Mouse (Mus musculus) testis, adult 2 months (tissue): Measurements from ENCODE around the gene Gm38392. TPM values are rescaled to one million over a fixed set of nuclear protein-coding genes. Genes with fewer than 3 reads are reported as not detected.

Experiments used
- H3K27ac ChIP-seq: fragments of 200-500 bp; 2 replicates; pipeline ENCODE4 v1.5.1; 2012; ENCODE audit warnings: low read depth, low read length; ENCODE audit not compliant: control insufficient read depth, insufficient read depth
- H3K27me3 ChIP-seq: fragments of 200-500 bp; 2 replicates; pipeline ENCODE4 v1.6.1; 2012; ENCODE audit warnings: mild to moderate bottlenecking, low read length, moderate library complexity; ENCODE audit not compliant: control insufficient read depth, insufficient read depth
- H3K36me3 ChIP-seq: fragments of 200-500 bp; 2 replicates; pipeline ENCODE4 v1.6.1; 2012; ENCODE audit warnings: mild to moderate bottlenecking, low read length; ENCODE audit not compliant: control insufficient read depth, insufficient read depth
- H3K4me1 ChIP-seq: fragments of 200-500 bp; 2 replicates; pipeline ENCODE4 v1.6.1; 2012; ENCODE audit warnings: low read length; ENCODE audit not compliant: control insufficient read depth, insufficient read depth
- H3K4me3 ChIP-seq: fragments of 200-500 bp; 2 replicates; pipeline ENCODE4 v1.5.1; 2012; ENCODE audit warnings: low read depth, mild to moderate bottlenecking, low read length, moderate library complexity, mixed read lengths; ENCODE audit not compliant: control insufficient read depth
- CTCF ChIP-seq: fragments of 200-500 bp; IDR thresholded peaks from 2 replicates; pipeline ENCODE4 v1.5.1; 2012; ENCODE audit warnings: low read depth, mild to moderate bottlenecking, inconsistent platforms, low read length, moderate library complexity; ENCODE audit not compliant: control insufficient read depth, insufficient read depth, insufficient replicate concordance
- POLR2A ChIP-seq: fragments of 200-500 bp; IDR thresholded peaks from 2 replicates; pipeline ENCODE4 v1.6.1; 2012; ENCODE audit warnings: low read depth, mild to moderate bottlenecking, inconsistent platforms, low read length, moderate library complexity; ENCODE audit not compliant: control insufficient read depth
- polyA plus RNA-seq: library from polyadenylated mRNA; depleted of rRNA; stranded (reverse); fragments of >200 nt; gene quantifications from 2 replicates; pipeline ENCODE4 v1.2.3, GENCODE M21; 2012

Gene Gm38392
- polyA plus RNA-seq, 1 experiment: 2.8 TPM

DNA sequence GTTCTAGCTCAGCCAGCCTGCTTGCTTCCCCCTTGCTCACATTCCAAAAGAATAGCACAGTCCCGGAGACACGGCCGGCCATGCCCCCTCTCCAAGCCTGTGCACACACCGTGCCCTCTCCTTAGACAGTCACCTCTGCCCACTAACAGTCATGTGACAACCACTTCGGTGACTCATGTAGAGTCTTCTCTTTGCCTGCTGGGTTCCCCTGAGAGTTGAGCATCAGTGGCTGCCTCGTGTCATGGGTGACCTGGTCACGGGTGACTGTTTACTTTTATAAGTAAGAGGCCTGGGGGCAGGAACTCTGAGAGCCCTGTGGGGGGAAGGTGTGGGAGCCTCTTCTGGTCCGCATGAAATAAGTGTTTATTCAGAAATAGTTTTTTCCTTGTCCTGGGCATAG, 53.0 kb downstream of the Gm38392 start:
- Histone ChIP-seq H3K27ac (no peak overlapping the region), H3K4me3 (no peak overlapping the region), H3K36me3 (no peaks in the 10 kb centered on the region), H3K4me1 (no peaks in the 10 kb centered on the region; the same call in 1 of the 2 replicates), H3K27me3 (no peaks in the 10 kb centered on the region)
- TF ChIP-seq CTCF: no peak
- TF ChIP-seq POLR2A: no peak

DNA sequence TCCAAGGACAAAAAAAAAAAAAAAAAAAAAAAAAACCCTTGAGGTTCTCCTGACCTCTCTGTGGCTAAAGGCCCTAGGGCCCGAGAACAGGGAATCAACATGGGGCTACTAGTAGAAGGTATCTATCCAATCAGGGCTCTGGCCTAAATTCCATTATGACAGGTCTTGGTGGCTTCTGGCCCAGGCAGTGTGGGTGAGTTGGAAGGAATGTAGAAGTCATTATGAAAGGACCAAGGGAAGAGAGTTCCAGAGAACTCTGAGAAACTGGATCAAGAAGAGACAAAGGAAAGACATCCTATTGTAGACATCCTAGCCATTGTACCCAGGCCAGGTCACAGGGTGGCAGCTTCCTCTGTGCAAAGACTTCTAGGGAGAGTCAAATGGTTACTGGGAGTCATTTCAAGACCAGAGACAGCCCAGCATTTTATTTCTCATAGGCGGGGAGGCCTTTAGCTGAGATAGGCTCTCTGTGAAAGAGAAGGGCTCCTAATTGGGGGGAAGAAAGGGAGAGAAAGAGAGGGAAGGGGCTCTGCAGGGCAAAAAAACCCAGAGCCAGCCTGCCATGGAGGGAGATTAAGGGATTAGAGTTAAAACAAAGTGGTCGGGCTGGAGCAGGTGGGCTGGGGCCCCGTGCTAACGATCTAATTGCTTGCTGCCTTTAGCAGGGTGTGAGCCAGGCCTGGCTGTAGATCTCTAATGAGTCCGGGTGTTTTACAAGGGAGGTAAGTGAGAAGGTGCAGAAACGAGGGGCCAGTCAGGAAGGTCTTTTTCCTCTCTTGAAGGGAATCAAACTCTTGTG, 54.0 kb downstream of the Gm38392 start:
- Histone ChIP-seq H3K4me1 (no peaks in the 10 kb centered on the region; the same call in 1 of the 2 replicates), H3K27ac (no peak overlapping the region)

DNA sequence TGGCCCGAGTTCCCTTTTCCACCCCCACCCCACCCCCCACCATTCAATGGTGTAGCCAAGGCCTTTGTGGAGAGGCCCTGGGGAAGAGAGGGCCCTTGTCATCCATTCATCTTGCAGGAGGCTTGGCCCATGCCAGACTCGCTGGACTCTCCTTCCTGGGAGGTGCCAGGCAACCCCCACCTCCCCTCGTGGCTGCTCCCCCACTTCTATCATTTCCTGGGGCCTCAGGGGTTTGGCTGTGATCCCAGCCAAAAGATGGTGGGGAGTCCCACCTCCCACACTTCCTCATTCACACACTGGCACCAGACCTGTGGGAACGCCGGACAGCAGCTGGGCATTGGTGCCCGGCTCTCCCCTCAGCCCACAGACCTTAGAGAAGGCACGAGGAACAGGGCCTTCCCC, 54.7 kb downstream of the Gm38392 start:
- Histone ChIP-seq H3K27ac (no peak overlapping the region), H3K27me3 (no peaks in the 10 kb centered on the region), H3K4me3 (no peak overlapping the region), H3K4me1 (no peaks in the 10 kb centered on the region; the same call in 1 of the 2 replicates), H3K36me3 (no peaks in the 10 kb centered on the region)
- TF ChIP-seq CTCF: no peak
- no peak for TF ChIP-seq POLR2A

More for the DNA sequence above, 54.0 kb downstream of the Gm38392 start:
- H3K36me3 ChIP-seq: no peaks in the 10 kb centered on the region
- H3K4me3 ChIP-seq: no peak overlapping the region
- no peaks in the 10 kb centered on the region for H3K27me3 ChIP-seq
- TF ChIP-seq CTCF (no peak), POLR2A (no peak)

DNA sequence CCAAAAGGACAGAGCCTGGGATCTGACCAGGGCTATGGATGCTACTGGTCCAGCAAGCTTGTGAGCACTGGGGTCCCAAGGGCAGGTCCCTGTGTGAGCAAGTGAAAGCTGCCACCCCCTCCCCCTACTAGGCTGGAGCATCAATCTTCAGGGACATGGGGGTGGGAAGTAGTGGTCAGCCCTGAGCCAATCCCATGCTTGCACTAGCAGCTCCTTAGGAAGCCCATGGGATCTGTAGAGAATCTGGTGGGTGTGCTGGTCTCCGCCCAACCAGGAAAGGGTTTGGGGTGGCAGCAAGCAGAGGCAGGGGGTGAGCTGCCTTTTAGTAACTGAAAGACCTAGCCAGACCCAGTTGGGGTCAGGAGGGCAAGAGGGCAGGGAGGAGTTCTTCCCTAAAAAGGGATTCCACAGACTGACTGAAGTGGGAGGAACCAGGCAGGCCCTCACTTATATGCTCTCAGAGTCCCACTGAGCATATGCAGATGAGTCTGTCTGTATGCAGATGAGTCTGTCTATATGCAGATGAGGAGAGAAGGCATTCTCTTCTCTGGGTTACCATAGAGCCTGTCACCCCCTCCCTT, 55.9 kb downstream of the Gm38392 start:
- H3K27me3 ChIP-seq: no peaks in the 10 kb centered on the region
- TF ChIP-seq CTCF (no peak), POLR2A (no peak)
- H3K36me3 ChIP-seq: no peaks in the 10 kb centered on the region
- no peaks in the 10 kb centered on the region; the same call in 1 of the 2 replicates for H3K4me1 ChIP-seq
- H3K4me3 ChIP-seq: no peak overlapping the region
- H3K27ac ChIP-seq: no peak overlapping the region

DNA sequence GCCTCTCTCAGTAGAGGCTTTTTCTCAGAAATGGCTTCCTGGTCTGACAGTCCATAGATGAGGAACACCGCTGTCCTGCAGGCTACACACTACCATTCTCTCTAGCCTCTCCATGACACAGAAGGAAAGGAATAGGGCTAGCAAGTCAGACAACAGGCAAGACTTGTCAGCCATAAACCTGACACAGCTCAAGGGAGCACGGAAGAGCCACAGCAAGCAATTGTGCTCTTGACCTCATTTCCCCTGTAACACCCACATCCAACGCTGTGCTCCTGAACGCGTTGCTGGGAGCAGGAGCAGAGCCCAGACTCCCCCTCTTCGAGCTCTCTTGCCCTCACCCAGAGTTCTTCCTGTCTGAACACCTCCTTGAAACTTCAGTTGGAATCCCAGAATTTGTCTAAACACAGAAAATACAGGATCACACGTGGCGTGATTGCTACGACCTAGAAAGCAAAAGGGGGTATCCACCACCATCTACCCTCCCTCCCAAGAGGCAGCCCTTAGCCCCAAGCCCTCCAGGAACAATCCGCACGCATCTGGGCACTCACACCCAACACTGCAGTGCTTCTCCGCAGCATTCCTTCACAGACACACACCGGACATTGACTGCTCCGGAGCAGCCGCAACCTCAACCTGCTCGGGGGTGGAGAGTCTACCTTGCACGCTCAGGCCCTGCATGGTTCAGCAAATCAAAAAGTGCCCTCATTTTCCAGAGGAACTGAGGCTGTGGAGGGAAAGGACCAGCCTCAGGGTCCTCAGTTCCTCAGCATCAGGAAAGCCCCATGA, 56.6 kb downstream of the Gm38392 start:
- Histone ChIP-seq H3K27me3 (no peaks in the 10 kb centered on the region), H3K4me3 (no peak overlapping the region), H3K27ac (no peak overlapping the region), H3K36me3 (no peaks in the 10 kb centered on the region), H3K4me1 (peaks cover 2% of the 10 kb centered on the region; the same call in 1 of the 2 replicates)
- TF ChIP-seq CTCF: no peak
- no peak for TF ChIP-seq POLR2A

DNA sequence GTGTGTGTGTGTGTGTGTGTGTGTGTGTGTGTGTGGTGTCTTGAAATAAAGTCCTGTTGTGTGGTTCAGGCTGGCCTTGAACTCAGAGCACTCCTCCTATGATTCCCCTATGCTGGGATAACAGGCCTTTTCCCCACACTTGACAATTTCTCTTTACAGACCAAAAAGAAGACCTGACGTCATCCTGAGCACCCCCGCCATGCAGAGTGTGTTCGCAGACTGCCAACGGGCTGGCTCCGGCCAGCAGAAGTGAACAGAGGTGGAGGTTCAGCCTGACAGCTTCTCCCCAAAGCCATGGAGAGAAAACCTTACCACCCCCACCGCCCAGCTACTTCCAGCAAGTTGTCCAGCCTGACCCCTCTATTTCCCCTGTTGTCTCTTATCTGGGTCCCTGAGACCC, 57.5 kb downstream of the Gm38392 start:
- no peaks in the 10 kb centered on the region for H3K27me3 ChIP-seq
- no peaks in the 10 kb centered on the region for H3K36me3 ChIP-seq
- no peak overlapping the region for H3K4me3 ChIP-seq
- H3K4me1 ChIP-seq: peaks cover 2% of the 10 kb centered on the region; the same call in 1 of the 2 replicates
- no peak overlapping the region for H3K27ac ChIP-seq
- TF ChIP-seq CTCF (no peak), POLR2A (no peak)

DNA sequence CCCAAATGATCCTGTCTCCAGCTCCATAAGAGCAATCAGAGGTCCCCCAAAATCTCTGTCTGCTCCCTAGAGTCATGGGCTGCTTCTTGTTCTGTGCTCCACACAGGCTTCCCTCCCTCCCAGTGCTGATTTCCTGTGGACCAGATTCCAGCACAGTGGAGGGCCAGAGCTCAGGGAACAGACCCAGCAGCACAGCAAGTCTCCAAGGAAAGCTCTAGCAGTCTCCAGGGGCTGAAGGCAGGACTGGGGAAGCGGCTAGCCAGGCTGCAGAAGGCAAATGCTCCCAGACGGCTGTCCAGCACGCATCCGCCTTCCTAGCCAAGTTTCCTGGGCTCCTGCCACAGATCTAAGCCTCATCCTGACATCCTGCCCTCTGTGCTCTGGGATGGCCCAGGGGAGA, 58.1 kb downstream of the Gm38392 start:
- Histone ChIP-seq H3K4me1 (peaks cover 2% of the 10 kb centered on the region; the same call in 1 of the 2 replicates), H3K27ac (no peak overlapping the region)

More for the DNA sequence above, 58.1 kb downstream of the Gm38392 start:
- TF ChIP-seq POLR2A (no peak), CTCF (no peak)
- Histone ChIP-seq H3K27me3 (no peaks in the 10 kb centered on the region), H3K36me3 (no peaks in the 10 kb centered on the region), H3K4me3 (no peak overlapping the region)
